Mouse (Mus musculus): ENCODE data around the gene Ide.

Gene Ide

DNA sequence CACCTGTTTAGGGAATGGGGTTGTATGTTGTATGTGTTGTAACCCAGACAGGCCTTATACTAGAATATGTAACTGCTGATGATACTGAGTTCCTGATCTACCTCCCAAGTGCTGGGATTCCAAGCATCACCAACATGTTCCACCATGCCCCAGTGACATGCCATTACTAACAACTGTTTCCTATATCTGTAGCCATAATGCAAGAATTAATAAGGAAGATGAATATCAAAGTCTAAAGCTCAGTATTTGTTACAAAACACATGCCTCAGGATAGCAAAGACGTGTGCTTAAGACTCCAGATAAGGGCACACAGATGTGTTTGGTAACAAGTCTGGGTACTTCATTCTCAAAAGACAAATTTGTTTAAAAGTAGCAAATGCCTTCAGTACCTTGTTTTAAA lies 2.3 kb downstream of the Ide start:
- DNase-seq (ENCODE audit: low spot score in 2 of 2), result no peak

DNA sequence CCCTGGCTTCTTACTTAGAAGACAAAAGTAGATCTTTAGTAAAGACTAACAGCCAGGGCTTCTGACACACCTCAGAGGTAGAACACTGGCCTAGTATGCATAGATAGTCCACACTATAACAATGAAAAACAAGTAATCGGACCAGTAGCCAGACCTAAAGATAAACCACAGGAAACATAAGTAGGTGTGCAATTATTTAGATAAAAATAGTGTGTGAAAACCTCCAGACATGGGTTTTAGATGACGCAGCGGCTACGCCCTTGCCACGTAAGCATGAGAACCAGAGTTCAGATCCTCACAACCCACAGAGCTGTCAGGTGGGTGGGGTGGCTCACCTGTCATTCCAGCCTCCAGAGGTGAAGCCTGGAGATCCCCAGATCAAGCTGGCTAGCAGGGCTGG lies 4.3 kb downstream of the Ide start:
- no peak for DNase-seq (ENCODE audit: low spot score in 2 of 2)

DNA sequence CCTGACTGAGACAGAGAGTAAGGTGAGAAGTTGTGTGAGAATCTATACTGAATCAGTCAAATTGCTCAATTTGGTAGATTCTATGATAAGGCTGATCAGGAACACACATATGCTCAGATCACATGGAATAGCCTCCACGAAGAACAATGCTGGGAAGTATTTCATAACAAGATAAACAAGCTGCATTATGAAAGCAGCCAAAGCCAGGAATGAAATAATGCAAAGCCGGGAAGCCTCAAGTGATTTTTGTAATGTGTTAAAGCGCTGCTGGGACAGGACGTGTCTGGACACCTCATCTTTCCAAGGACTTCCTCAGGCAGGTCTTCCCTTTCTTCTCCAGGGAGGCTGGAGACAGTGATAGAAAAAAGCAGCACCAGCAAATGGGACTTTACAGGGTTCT lies 4.9 kb downstream of the Ide start:
- DNase-seq (ENCODE audit: low spot score in 2 of 2), result no peak

DNA sequence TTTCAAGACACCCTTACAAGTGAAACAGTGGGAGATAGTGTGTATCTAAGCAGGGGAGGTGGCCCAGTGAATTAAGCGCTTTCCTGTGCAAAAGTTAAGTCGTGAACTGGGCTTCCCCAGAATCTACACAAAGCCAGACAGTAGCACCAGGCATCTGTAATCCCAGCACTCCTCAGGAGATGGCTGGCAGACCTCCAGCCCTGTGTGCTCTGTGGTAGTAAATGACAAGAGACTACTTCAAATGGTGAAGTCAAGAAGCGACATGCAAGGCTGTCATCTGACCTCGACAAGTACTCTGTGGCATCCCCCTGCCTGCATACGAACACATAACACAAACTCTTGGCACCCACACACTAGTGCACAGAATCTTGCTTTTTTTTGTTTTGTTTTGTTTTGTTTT lies 10.4 kb downstream of the Ide start:
- DNase-seq (ENCODE audit: low spot score in 2 of 2), result no peak

DNA sequence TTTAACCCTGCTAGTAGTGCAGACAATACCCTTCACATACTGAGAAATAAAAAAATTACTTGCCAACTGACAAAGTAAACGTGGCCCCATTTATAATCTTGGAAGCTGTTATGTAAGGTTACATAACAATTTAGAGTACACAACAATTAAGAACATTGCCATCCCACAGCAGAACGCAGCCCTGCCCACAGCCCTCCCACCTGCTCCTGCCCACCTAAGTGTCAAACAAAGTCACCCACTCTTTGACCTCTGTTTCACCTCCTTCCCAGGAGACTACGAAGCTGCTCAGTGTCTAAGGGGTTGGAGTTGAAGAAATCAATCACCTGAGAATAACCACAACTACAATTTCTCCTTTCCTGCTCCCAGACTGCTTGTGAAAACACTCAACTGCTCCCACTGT lies 14.1 kb downstream of the Ide start:
- DNase-seq (ENCODE audit: low spot score in 2 of 2), result no peak

DNA sequence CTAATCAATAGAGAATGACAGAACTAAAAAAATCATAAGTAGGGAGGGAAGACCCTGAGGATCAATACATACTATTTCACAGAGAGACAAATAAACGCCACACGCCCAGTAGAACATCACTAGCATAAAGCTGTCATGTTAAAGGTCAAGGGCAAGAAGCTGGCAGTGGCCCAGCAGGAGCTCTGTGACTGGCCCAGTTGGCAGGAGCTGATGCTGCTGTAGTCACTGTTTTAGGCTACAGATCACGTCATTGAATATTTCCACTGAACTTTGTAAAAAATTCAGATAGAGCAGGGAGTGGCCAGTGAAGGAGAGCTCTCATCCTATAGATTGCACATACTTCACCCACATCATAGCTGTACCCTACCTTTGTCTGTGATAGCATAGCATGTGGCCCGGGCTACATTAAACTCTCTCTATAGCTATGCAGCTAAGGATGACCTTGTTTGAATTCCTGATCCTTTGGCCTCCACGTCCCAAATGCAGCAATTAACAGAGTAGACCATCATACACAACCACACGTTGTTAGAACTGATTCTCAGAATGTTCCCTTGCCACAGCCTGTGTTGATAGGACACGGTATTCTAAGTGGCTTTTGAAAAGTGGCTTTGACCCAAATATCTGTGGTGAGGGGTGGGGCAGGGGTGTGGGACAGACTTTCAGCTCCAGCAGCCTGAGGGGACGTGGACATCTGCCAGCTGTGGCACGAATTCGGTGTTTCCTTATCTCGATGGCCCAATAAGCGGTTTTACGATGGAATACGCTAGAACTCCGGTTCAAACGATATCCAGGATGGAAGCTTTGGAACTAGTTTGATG lies 16.6 kb downstream of the Ide start:
- no peak for DNase-seq (ENCODE audit: low spot score in 2 of 2)

DNA sequence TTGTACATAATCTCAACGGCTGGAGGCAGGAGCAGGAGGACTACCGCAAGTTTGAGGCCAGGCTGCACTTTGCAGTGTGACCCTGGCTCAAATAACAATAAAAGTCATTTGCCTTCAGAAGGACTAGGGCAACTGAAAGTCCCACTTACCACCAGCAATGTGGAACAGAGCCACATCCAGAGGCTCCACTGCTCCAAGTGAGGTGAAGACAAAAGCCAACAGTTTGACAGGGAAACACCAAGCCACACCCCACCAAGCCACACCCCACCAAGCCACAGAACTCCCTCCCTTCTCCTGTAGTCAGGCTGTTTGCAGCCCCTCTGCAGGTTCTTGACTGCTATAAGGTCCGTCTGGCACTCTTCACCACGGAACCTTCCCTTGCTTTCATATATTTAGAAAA lies 20.3 kb downstream of the Ide start:
- no peak for DNase-seq (ENCODE audit: low spot score in 2 of 2)

DNA sequence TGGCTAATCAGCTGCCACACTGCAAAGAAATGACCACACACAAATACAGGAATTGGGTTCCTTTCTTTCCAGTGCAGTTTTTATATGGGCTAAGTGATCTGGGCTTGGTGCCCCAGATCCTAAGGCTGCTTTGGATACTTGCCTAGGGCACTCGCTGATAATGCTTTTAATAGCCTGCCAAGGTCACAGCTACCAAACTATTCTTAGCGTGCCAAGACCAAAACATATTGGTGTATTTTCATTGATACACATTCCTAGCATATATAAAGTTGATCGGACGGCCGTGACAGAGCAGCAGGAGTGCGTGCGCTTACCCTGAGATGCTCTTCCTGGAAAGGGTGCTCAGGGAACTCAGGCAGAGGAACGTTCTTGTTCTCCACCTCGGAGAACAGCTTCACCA lies 22.6 kb downstream of the Ide start:
- DNase-seq (ENCODE audit: low spot score in 2 of 2), result no peak

DNA sequence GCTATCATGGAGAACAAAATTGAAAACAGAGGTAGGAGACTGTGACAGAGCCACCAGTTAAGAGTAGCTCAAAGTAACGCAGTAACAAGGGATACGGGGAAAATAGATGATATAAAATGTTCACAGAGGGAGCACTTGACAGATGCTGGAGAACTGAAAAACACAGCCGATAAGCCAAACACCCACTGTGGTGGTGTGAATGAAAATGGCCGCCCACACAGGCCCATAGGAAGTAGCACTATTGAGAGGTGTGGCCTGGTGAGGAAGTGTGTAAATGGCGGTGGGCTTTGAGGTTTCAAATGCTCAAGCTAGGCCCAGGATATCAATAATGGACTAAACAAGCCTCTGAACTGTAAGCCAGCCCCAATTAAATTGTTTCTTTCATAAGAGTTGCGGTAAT lies 26.2 kb downstream of the Ide start:
- DNase-seq (ENCODE audit: low spot score in 2 of 2), result no peak

DNA sequence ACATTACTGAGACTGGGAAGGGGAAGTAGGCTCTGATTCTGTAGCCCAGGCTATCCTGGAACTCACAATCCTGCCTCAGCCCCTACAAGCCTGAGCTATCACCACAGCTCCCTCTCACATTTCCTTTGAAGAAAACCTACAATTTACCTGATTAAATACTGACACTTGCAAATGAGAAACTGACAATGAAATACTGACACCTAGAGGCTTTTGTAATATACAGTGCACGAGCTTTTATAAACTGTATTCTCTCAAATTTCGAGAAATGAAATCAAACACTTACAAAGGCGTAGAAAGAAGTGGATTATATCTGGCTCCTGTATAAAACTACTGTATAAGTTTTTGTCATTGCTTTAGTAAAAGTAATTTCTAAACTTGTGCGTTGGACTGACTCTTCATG lies 27.5 kb downstream of the Ide start:
- no peak for DNase-seq (ENCODE audit: low spot score in 2 of 2)

DNA sequence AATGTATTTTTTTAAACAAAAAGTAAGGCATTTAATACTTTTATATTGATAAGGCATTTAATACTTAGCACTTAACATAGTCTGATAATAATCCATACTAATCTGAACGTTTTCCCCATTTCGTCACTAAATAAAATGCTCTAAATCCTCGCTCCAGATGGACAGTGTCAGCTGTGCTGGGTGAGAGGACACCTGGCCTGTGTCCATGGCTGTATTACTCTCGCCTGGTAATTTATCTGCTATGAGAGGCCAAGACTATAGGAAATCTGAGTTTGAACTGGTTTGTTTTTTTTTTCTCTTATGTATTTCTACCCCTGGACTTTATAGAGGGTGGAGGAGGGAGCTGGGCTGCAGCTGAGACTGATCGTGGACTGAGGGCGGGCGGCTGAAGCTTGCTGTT lies 28.7 kb downstream of the Ide start:
- no peak for DNase-seq (ENCODE audit: low spot score in 2 of 2)

DNA sequence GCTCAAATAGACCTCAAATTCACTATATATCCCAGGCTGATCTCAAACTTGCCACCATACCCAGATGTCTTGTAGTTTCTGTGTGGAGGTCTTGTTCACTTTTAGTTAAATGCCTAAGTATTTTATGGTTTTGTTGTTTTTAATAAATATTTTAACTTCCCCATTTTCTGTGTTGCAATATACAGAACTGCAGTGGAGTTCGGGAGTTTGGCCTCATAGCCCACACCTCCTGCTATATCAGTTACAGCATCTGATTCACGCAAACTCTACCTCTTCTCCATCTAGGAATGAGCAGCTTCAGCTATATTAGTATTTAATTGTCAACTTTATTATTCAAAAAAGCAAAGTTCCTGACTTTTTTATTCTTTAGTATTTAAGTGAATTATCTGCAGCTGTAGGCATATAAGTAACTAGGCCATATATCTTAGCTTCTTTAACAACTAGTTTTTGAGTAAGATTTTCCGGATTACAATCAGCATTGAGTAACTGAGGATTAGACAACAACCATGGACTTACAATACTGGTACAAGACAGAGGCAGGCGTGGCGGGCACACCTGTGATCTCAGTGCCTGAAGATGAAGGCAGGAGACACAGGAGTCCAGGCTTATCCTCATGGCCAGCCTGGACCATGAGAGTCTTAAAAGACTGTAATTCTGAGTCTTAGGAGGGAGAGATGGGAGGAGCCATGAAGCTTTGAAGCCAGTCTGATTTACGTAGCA lies 29.7 kb downstream of the Ide start:
- no peak for DNase-seq (ENCODE audit: low spot score in 2 of 2)

DNA sequence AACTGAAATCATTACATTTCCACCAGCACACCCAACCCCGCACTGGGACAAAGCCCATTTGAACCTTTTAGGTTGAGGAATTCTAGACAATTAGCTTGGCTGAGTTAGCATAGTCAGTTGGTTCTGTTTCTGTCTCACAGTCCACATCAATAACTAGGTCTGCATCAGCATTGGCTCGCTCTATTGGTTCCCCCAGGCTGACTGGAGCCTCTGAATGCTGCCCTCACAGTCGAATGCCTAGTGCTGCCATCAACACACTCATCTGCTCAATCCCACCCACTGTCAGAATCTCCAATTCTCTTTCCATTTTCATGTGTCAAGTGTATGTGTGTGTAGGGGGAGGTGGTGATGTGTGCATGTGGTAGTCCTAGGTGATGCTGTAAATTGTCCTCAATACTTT lies 31.5 kb downstream of the Ide start:
- DNase-seq (ENCODE audit: low spot score in 2 of 2), result no peak

DNA sequence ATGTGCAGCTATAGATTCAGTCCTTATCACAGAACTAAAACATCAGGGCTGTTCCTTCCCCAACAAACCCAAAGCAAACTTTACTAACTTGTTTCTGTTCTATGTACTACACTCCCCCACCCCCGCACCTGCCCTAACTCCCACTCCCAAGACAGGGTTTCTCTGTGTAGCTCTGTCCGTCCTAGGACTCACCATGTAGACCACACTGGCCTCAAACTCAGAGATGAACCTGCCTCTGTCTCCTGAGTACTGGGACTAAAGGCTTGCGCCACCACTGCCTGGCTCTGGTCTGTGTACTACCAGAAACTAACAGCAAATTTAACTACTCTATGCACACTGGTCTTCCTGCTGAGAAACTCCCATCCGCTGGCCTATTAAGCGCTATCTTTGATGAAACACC lies 32.8 kb downstream of the Ide start:
- DNase-seq (ENCODE audit: low spot score in 2 of 2), result no peak

DNA sequence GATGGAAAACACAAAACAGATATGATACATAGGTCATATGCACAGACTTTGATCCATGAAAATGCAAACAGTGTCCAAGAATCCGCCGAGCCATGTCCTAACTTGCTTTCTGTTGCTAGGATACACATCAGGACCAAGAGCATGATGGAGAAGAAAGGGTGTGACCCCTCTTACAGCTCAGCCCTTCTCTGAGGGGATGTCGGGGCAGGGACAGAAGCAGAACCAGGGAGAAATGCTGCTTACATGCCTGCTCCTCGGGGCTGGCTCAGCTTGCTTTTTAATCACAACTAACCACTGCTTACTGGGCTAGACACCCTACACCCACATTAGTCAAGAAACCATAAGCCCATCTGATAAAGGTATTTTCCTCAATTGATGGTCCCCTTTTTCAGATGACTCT lies 33.6 kb downstream of the Ide start:
- DNase-seq (ENCODE audit: low spot score in 2 of 2), result no peak

DNA sequence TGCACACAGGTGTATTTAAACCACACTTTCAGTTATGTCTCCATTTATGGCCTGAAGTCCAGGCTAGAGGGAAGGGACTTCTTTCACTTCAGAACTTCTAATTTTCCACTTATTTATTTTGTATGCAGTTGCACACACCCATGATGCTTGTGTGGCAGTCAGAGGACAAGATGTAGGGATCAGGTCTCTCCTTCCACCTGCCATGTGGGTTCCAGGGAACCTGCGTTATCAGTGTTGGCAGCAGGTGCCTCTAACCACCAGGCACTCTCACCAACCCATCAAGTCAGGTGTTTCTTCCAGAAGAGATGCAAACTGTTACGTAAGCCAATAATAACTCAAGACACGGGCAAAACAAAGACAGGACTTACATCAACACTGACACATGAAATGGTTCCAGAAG lies 35.9 kb downstream of the Ide start:
- DNase-seq (ENCODE audit: low spot score in 2 of 2), result no peak

DNA sequence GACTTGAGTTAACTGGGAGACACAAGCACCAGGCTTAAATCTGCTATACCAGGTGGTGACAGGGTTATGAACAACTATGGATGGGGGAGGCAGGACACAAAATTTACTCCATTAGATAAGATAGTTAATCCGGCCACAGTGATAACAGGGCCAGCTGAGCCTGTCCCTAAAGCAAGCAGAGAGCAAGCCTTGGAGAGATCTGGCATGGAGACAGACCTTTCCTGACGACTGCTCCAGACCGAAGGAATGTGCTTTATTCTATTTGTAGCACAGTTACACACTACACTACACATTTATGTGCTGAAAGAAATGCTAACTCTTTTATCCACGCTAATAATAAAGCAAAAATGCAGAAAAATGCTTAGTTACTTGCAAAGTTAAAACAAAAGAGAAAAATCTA lies 46.0 kb downstream of the Ide start:
- DNase-seq (ENCODE audit: low spot score in 2 of 2), result no peak

DNA sequence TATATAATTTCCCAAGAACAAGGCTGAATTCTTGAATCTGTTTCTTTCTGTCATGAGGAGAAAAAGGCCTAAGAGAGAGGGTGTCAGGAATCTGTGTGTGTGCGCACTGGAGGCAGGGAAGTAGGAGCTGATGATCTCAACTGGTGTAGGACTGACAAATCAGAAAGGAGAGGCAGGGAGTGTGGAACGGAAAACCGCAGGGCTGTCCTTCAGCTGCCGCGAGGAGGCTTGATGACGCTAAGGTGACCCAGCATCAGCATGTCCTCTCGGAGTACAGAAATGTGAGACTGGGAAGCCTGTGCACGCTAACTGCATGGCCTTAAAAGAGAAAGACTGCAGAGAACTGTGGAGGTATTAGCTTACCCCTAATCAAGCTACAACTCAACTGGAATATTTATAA lies 46.7 kb downstream of the Ide start:
- no peak for DNase-seq (ENCODE audit: low spot score in 2 of 2)

DNA sequence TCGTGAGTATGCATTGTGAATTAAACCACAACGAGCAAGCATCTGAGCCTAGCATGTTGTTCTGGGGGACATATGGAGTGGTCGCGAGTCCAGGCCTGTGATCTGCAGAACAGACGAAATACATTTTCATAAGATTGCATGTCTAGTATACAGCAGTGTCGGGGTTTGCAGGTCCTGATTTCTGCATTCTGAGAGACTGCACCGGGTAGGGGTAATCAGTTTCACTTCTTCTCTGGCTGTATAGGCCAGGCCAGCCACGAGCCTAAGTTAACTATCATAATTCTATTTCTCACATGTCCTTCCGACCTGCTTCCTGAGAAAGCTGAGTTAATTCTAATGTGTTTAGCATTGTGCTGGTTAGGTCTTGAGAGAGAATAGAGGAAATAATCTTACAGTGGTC lies 52.9 kb downstream of the Ide start:
- no peak for DNase-seq (ENCODE audit: low spot score in 2 of 2)

DNA sequence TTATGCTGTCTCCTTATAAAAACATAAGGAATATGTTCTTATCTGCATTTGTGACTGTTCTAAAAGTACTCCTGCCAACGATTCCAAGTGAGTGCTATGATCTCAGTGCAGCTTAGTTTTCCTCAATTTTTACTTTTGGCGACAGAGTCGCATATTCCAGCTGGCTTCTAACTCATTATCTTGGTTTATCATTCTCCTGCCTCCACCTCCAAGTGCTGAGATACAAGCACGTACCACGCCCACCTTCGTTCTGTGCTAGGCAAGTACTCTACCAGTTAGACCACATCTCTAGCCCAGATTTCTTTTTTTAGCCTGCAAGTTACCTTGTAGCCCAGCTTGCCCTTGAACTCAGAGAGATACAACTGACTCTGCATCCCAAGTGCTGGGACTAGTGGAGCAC lies 54.5 kb downstream of the Ide start:
- no peak for DNase-seq (ENCODE audit: low spot score in 2 of 2)

DNA sequence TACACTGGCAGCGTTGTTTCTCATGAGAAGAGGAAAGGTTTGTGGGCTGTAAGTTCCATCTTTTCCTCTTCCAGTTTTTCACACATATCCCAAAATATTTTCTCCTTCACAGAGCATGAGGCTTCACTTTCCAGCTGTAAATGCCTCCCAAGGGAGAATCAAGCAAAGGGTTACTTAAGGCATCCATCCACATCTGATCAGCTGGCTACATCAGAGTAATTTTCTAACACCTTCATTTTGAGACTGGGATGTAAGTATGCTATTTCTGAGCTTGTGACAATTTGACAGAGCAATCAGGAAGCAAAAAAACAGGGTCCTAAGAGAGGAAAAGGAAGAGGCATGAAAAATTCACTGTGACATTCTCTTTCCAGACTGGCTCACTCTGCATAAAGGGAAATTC lies 55.9 kb downstream of the Ide start:
- DNase-seq (ENCODE audit: low spot score in 2 of 2), result no peak

DNA sequence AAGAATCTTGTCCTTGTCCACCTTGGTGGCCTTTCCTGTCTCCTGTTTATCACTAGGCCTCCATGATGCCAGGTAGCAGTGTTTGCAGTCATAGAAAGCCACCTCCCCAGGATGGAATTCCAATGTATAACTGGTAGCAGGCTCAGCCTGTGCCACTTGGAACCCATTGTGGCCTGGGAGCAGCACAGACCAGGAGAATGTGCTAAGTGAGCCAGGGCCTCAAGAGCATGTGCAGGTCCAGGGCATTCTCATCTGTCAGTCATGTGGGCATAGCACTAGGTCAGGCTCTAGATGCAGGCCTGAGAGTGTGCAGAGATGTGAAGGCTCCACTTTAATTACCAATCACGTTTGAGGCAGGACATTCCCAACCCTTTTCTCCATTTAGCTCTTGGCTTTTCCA lies 58.5 kb downstream of the Ide start:
- no peak for DNase-seq (ENCODE audit: low spot score in 2 of 2)

DNA sequence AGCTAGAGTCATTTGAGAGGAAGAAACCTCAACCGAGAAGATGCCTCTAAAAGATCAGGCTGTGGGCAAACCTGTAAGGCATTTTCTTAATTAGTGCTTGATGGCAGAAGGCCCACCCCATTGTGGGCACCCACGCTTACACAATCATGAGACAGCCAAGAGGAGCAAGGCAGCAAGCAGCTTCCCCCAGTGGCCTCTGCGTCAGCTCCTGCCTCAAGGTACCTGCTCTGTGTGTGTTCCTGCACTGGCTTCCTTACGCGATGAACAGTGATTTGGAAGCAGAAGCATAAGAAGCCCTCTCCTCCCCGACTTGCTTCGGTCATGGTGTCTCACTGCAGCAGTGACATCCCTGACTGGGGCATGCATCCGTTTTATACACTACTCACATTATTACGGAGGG lies 62.1 kb downstream of the Ide start:
- DNase-seq (ENCODE audit: low spot score in 2 of 2), result no peak

DNA sequence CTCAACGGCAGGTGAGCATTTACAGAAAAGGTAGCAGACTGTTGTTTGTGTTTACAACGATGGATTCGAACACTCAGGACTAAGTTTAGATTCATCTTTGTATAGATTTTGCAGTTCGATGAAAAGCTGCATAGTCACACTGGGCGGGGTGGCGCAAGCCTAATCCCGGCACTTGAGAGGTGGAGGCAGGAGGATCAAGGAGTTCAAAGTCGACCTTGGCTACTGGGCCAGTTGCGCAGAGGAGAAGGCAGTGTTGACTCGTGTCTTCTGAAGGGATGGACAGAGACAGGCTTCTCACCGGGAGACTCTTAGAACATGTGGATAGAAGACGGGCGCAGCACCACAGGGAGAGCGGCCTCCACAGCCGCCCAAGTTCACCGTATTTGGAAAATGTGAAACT lies 68.5 kb downstream of the Ide start:
- DNase-seq (ENCODE audit: low spot score in 2 of 2), result no peak
